Mouse (Mus musculus) ES-E14 (cell line): ENCODE results near the gene Sertad3. TPM values are rescaled to one million over a fixed set of nuclear protein-coding genes. Genes with fewer than 3 reads are reported as not detected.

Source experiments
- DNase-seq: peaks from one replicate; pipeline ENCODE4 v3.0.0-alpha.2; 2013; ENCODE audit warnings: low read depth, low spot score
- H3K27ac ChIP-seq: 2 replicates; pipeline ENCODE4 v1.5.1; 2012; ENCODE audit warnings: low read depth, mild to moderate bottlenecking, low read length, moderate library complexity, mixed read lengths; ENCODE audit not compliant: poor library complexity, insufficient read depth, severe bottlenecking
- H3K36me3 ChIP-seq: 2 replicates; pipeline ENCODE4 v1.6.1; 2012; ENCODE audit warnings: mild to moderate bottlenecking, low read length, moderate library complexity, mixed read lengths; ENCODE audit not compliant: control insufficient read depth, poor library complexity, insufficient read depth, severe bottlenecking
- H3K4me1 ChIP-seq, 2 experiments: fragments of 150-350 bp in 1 of 2; sonication (generic) in 1 of 2; 2 replicates each; pipeline ENCODE4 v1.6.1; 2012; ENCODE audit warnings: low read length in 2 of 2, mild to moderate bottlenecking in 1 of 2, mixed read lengths in 1 of 2; ENCODE audit not compliant: control insufficient read depth in 2 of 2, insufficient read depth in 2 of 2, poor library complexity in 1 of 2
- H3K4me3 ChIP-seq, 2 experiments: fragments of 150-350 bp in 1 of 2; sonication (generic) in 1 of 2; 2 replicates each; pipeline ENCODE4 v1.5.1; 2012; ENCODE audit warnings: low read length in 2 of 2, low read depth in 1 of 2, mild to moderate bottlenecking in 1 of 2, mixed read lengths in 1 of 2; ENCODE audit not compliant: insufficient read depth in 1 of 2, poor library complexity in 1 of 2, severe bottlenecking in 1 of 2
- H3K9ac ChIP-seq: 2 replicates; pipeline ENCODE4 v1.6.1; 2012; ENCODE audit warnings: low read depth, mild to moderate bottlenecking, low read length, mixed read lengths; ENCODE audit not compliant: poor library complexity, insufficient read depth, severe bottlenecking
- H3K9me3 ChIP-seq: fragments of 150-350 bp; sonication (generic); 2 replicates; pipeline ENCODE4 v1.6.1; 2012; ENCODE audit warnings: low read depth, mild to moderate bottlenecking, low read length; ENCODE audit not compliant: control insufficient read depth, insufficient read depth
- CHD2 ChIP-seq: IDR thresholded peaks from 2 replicates; pipeline ENCODE4 v1.6.1; 2014; ENCODE audit warnings: mild to moderate bottlenecking, low read depth, low read length, inconsistent platforms
- HCFC1 ChIP-seq: IDR thresholded peaks from 2 replicates; pipeline ENCODE4 v1.6.1; 2012; ENCODE audit warnings: low read length, inconsistent platforms, borderline replicate concordance; ENCODE audit not compliant: insufficient read depth
- MAFK ChIP-seq: IDR thresholded peaks from 2 replicates; pipeline ENCODE4 v1.6.1; 2014; ENCODE audit warnings: mild to moderate bottlenecking, low read depth, low read length, inconsistent platforms; ENCODE audit not compliant: insufficient read depth
- ZC3H11A ChIP-seq: IDR thresholded peaks from 2 replicates; pipeline ENCODE4 v1.6.1; 2012; ENCODE audit warnings: low read depth, mild to moderate bottlenecking, inconsistent platforms, low read length, borderline replicate concordance
- ZNF384 ChIP-seq: IDR thresholded peaks from 2 replicates; pipeline ENCODE4 v1.6.1; 2012; ENCODE audit warnings: low read depth, low read length, inconsistent platforms
- in situ Hi-C, 2 experiments: fragments of 600-800 bp; cut with MboI; formaldehyde crosslinking; loops; one replicate each; pipeline ENCODE4 v1.15.1; 2025; ENCODE audit warnings: low sequenced_read_pairs in 2 of 2, inconsistent platforms in 1 of 2; ENCODE audit not compliant: unreplicated experiment in 2 of 2
- total RNA-seq: library from RNA; depleted of rRNA; stranded (reverse); fragments of 300-350 nt; gene quantifications from 2 replicates; pipeline ENCODE4 v1.2.3, GENCODE M21; 2012

Gene Sertad3
- total RNA-seq, 1 experiment = 5.4 TPM

DNA sequence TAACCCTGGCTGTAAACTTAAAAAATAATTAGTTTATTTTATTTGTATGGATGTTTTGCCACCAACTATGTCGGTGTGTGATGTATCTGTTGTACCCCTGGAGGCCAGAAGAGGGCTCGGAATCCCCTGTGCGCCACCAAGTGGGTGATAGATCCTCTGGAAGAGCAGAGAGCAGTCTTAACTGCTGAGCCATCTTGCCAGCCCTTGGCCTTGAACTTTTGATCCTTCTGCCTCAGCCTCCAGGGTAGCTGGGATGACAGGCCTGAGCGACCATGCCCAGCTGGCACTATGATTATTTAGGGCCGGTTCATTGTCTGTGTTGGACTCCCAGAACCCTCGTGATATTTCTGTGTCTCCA, 35.1 kb downstream of the Sertad3 start:
- Histone ChIP-seq H3K4me3 (peak overlapping the region; percentile 65 to 71; a peak in 3 of 4 replicates), H3K9ac (peak overlapping the region; percentile 61; the same call in 1 of the 2 replicates), H3K27ac (peak overlapping the region; percentile 68; the same call in 1 of the 2 replicates), H3K36me3 (no peaks in the 10 kb centered on the region), H3K4me1 (peaks cover 11 to 25% of the 10 kb centered on the region in 2 experiments; a peak in 3 of 4 replicates), H3K9me3 (no peaks in the 10 kb centered on the region)
- DNase-seq = no peak
- in situ Hi-C loops = no loop called here
- TF ChIP-seq MAFK = 0 out of 2 replicates have a peak, but pooled peaks have one; percentile 30
- no peak for TF ChIP-seq CHD2
- peak; percentile 53; the same call in 1 of the 2 replicates for TF ChIP-seq ZNF384

DNA sequence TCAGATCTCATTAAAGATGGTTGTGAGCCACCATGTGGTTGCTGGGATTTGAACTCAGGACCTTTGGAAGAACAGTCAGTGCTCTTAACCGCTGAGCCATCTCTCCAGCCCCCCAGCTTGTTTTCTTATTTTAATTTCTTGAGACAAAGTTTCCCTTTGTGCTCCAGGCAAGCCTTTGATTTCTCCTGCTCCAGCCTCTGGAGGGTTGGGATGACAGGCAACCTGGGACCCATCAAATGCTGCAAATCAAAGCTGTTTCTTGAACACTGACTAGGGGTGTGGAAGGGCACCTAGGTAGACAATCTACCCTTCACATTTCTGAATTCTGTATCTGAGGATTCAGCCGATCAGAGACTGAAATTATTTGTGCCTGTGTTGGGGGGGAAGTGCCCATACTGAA, 37.2 kb downstream of the Sertad3 start:
- H3K36me3 ChIP-seq = no peaks in the 10 kb centered on the region
- no peak overlapping the region for H3K9ac ChIP-seq
- H3K27ac ChIP-seq = no peak overlapping the region
- H3K4me1 ChIP-seq = peaks cover 8 to 18% of the 10 kb centered on the region in 2 experiments
- H3K9me3 ChIP-seq = no peaks in the 10 kb centered on the region
- in situ Hi-C loops = no loop called here
- TF ChIP-seq ZNF384 (no peak), CHD2 (no peak), HCFC1 (no peak), MAFK (no peak), ZC3H11A (no peak)
- no peak overlapping the region for H3K4me3 ChIP-seq
- DNase-seq = no peak

DNA sequence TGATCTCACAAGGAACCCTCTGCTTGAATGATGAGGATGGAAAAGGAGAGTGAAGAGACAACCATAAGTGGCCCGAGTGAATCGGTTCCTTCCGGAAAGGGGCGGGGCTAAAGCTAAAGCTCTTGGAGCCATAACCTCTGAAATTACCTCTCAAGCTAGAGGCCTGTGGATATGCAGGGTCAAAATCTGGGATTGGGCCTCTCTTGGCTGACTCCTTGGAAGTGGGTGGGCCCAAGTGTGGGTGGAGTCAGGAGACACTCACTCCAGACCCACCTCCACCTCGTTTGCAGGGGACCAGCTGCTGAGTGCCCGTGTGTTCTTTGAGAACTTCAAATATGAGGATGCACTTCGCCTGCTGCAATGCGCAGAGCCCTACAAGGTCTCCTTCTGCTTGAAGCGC, 41.4 kb downstream of the Sertad3 start:
- H3K27ac ChIP-seq = no peak overlapping the region

DNA sequence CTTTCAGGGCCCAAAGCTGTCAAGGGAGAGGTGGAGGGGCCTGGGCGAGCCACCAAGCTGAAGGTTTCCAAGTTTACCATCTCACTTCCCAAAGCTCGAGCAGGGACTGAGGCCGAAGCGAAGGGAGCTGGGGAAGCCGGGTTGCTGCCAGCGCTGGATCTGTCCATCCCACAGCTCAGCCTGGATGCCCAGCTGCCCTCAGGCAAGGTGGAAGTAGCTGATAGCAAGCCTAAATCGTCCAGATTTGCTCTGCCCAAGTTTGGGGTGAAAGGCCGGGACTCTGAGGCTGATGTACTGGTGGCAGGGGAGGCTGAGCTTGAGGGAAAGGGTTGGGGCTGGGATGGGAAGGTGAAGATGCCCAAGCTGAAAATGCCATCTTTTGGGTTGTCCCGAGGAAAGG, 44.7 kb downstream of the Sertad3 start:
- Histone ChIP-seq H3K27ac (no peak overlapping the region), H3K9me3 (no peaks in the 10 kb centered on the region), H3K4me3 (no peak overlapping the region), H3K36me3 (peaks cover 6% of the 10 kb centered on the region; the same call in 1 of the 2 replicates), H3K9ac (no peak overlapping the region), H3K4me1 (peaks cover 8 to 15% of the 10 kb centered on the region in 2 experiments; a peak in 3 of 4 replicates)
- in situ Hi-C loops = no loop called here
- DNase-seq = no peak
- TF ChIP-seq ZNF384 = no peak
- no peak for TF ChIP-seq MAFK
- TF ChIP-seq HCFC1 = no peak
- no peak for TF ChIP-seq ZC3H11A
- no peak for TF ChIP-seq CHD2

More for the DNA sequence above, 41.4 kb downstream of the Sertad3 start:
- TF ChIP-seq ZNF384 (no peak), ZC3H11A (no peak), CHD2 (no peak), MAFK (no peak), HCFC1 (no peak)
- Histone ChIP-seq H3K9me3 (no peaks in the 10 kb centered on the region), H3K36me3 (peaks cover 6% of the 10 kb centered on the region; the same call in 1 of the 2 replicates), H3K9ac (no peak overlapping the region), H3K4me1 (peaks cover 3 to 8% of the 10 kb centered on the region in 2 experiments), H3K4me3 (no peak overlapping the region)
- DNase-seq = no peak
- in situ Hi-C loops = no loop called here

DNA sequence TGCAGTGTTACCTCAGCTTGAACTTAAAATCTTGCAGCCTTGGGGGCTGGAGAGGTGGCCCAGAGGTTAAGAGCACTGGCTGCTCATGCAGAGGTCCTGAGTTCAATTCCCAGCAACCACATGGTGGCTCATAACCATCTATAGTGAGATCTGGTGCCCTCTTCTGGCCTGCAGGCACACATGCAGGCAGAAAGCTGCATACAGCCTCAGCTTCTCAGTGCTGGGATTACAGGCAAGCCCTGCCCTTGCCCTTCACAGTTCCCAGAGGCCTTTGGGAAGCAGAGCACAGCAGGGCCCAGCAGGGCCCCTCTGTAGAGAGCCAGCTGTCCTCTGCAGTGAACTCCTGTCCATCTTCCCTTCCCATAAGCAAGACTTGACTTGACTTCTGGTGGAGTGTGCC, 46.5 kb downstream of the Sertad3 start:
- no peaks in the 10 kb centered on the region for H3K9me3 ChIP-seq
- no peak for DNase-seq
- H3K27ac ChIP-seq = peak overlapping the region; percentile 93
- no peak for TF ChIP-seq MAFK
- no peak for TF ChIP-seq ZC3H11A
- no peak for TF ChIP-seq ZNF384
- no peak for TF ChIP-seq HCFC1
- H3K36me3 ChIP-seq = peaks cover 6% of the 10 kb centered on the region; the same call in 1 of the 2 replicates
- peak overlapping the region; percentile 21; the same call in 1 of the 2 replicates for H3K9ac ChIP-seq
- in situ Hi-C loops = no loop called here
- H3K4me3 ChIP-seq = no peak overlapping the region
- H3K4me1 ChIP-seq = peaks cover 5 to 18% of the 10 kb centered on the region in 2 experiments; a peak in 3 of 4 replicates
